Mouse (Mus musculus) midbrain, embryonic 12.5 days (tissue): Measurements from ENCODE around the gene Tdrd6. TPM values are rescaled to one million over a fixed set of nuclear protein-coding genes. Genes with fewer than 3 reads are reported as not detected.

Experiments
- ATAC-seq: fragments of 200-750 bp; cut with Nextera tagmentation; 2 replicates; pipeline ENCODE4 v1.8.0; 2017; ENCODE audit warnings: low read depth, moderate TSS enrichment, moderate library complexity; ENCODE audit not compliant: low FRiP score
- H3K27ac ChIP-seq: fragments of 300-500 bp; sonication (generic); replicated peaks from 2 replicates; pipeline ENCODE4 v1.5.1; 2016; ENCODE audit warnings: mild to moderate bottlenecking
- H3K27me3 ChIP-seq: fragments of 300-500 bp; sonication (generic); 2 replicates; pipeline ENCODE4 v1.6.1; 2016; ENCODE audit warnings: mild to moderate bottlenecking
- H3K36me3 ChIP-seq: fragments of 300-500 bp; sonication (generic); 2 replicates; pipeline ENCODE4 v1.6.1; 2016
- H3K4me1 ChIP-seq: fragments of 300-500 bp; sonication (generic); 2 replicates; pipeline ENCODE4 v1.6.1; 2016
- H3K4me2 ChIP-seq: fragments of 300-500 bp; sonication (generic); replicated peaks from 2 replicates; pipeline ENCODE4 v1.6.1; 2016; ENCODE audit warnings: mild to moderate bottlenecking, moderate library complexity
- H3K4me3 ChIP-seq: fragments of 300-500 bp; sonication (generic); 2 replicates; pipeline ENCODE4 v1.5.1; 2016; ENCODE audit warnings: mild to moderate bottlenecking
- H3K9ac ChIP-seq: fragments of 300-500 bp; sonication (generic); replicated peaks from 2 replicates; pipeline ENCODE4 v1.6.1; 2016; ENCODE audit warnings: mild to moderate bottlenecking, moderate library complexity
- H3K9me3 ChIP-seq: fragments of 300-500 bp; sonication (generic); 2 replicates; pipeline ENCODE4 v1.6.1; 2016; ENCODE audit warnings: mild to moderate bottlenecking
- WGBS: fragments of 180-500 bp; shearing (Covaris S2); methylation state at CpG from one replicate; pipeline ENCODE4 v1.1.7; 2016; 5-methylcytosine and 5-hydroxymethylcytosine counted together
- polyA plus RNA-seq: library from polyadenylated mRNA; unstranded; fragments of >200 nt; fragmentation: Nextera tagmentation; extraction: Ambion mirVana; gene quantifications from 2 replicates; pipeline ENCODE4 v1.2.1, GENCODE M21; 2016

Gene Tdrd6
- polyA plus RNA-seq, 1 experiment from 2014 or later = not detected

GRCm38 (mm10) chr17:43606704-43607103, 23.4 kb downstream of the Tdrd6 start:
- Histone ChIP-seq H3K4me3 (no peak overlapping the region), H3K27ac (no peak overlapping the region), H3K36me3 (no peaks in the 10 kb centered on the region), H3K9me3 (no peaks in the 10 kb centered on the region), H3K9ac (no peak overlapping the region), H3K4me2 (no peak overlapping the region), H3K4me1 (no peaks in the 10 kb centered on the region), H3K27me3 (no peaks in the 10 kb centered on the region)
- 12% methylated on average over 3 of the region's 3 CpGs for WGBS
- peak; percentile 60; the same call in 1 of the 2 replicates for ATAC-seq

DNA sequence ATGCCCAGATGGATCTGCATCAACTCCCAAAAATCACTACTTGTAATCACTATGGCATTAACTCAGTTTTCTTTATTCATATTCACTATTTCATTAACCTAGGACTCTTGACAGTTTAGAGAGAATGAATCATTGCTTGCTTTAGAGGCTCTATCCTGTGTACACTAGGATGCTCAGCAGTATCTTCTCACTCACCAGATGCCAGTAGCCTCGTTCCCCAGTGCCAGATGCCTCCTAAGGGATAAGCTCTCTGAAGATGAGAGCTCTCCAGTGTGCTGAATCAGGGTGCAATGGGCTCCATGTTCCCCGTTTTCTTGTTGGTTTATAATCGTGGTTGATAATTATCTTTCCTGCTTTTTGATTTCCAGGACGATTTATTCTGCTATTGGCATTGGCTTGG, 31.4 kb downstream of the Tdrd6 start:
- Histone ChIP-seq H3K36me3 (no peaks in the 10 kb centered on the region), H3K9me3 (no peaks in the 10 kb centered on the region), H3K27me3 (no peaks in the 10 kb centered on the region), H3K4me3 (no peak overlapping the region), H3K4me1 (no peaks in the 10 kb centered on the region), H3K27ac (no peak overlapping the region), H3K9ac (no peak overlapping the region), H3K4me2 (no peak overlapping the region)
- ATAC-seq = no peak
- WGBS = 73% methylated on average over 4 of the region's 4 CpGs

- no peak for ATAC-seq
Measured at GRCm38 (mm10) chr17:43597742-43598141, 32.4 kb downstream of the Tdrd6 start.

DNA sequence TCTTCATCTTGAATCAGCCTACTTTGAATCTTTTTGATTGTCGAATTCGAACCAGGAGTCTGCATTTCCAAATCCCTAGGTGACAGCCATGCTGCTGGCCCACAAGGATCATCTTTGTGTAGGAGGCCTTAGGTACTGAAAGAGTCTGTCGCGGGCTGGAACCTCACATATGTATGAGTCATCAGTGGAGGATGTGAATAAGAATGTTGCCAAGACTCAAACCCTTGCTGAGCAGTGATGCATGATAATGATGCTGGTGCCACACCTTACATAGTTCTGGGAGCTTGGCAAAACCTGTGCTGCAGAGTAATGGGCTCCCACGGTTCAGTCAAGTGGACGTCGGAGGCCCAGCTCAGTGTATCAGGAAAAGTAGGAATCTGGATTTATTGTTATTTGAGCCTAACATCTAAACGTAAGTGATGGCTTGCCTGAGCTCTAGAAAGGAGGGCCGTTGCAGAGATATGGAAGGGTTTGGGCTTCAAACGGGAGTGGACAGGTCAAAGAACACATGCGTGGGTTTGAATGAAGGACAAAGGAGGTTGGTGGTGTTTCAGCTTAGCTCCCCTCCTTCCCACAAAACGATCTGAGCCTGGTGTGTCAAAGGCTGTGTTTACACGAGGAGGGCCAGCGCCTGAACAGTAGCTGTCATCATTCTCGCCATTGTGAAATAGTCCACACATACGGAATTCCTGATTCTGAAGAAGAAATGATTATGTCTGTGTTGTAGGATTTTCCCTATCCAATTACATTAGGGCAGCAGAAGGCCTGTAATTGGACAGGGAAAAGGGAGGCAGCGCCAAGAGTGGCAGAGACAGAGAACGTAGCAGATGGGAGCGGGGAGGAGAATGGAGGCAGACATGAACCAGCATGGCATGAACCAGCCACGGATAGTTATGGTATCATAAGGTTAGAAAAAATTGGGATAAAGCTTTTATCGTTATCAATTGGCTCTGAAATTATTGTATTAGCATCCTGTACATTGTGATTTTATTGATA, 37.5 kb downstream of the Tdrd6 start:
- no peak for ATAC-seq
- Histone ChIP-seq H3K4me1 (no peaks in the 10 kb centered on the region), H3K9ac (no peak overlapping the region), H3K9me3 (no peaks in the 10 kb centered on the region), H3K4me3 (no peak overlapping the region), H3K27ac (no peak overlapping the region), H3K4me2 (no peak overlapping the region), H3K36me3 (no peaks in the 10 kb centered on the region), H3K27me3 (no peaks in the 10 kb centered on the region)
- WGBS = 90% methylated on average over 21 of the region's 21 CpGs

More at GRCm38 (mm10) chr17:43597742-43598141, 32.4 kb downstream of the Tdrd6 start:
- Histone ChIP-seq H3K27me3 (no peaks in the 10 kb centered on the region), H3K4me3 (no peak overlapping the region), H3K4me2 (no peak overlapping the region), H3K27ac (no peak overlapping the region), H3K4me1 (no peaks in the 10 kb centered on the region), H3K9me3 (no peaks in the 10 kb centered on the region), H3K36me3 (no peaks in the 10 kb centered on the region), H3K9ac (no peak overlapping the region)
- WGBS = 96% methylated on average over 2 of the region's 2 CpGs

GRCm38 (mm10) chr17:43590531-43590930, 39.6 kb downstream of the Tdrd6 start:
- ATAC-seq = no peak
- 81% methylated on average over 5 of the region's 5 CpGs for WGBS
- no peaks in the 10 kb centered on the region for H3K27me3 ChIP-seq
- H3K9ac ChIP-seq = no peak overlapping the region
- no peak overlapping the region for H3K27ac ChIP-seq
- no peaks in the 10 kb centered on the region for H3K4me1 ChIP-seq
- no peak overlapping the region for H3K4me3 ChIP-seq
- no peak overlapping the region for H3K4me2 ChIP-seq
- no peaks in the 10 kb centered on the region for H3K36me3 ChIP-seq
- no peaks in the 10 kb centered on the region for H3K9me3 ChIP-seq

DNA sequence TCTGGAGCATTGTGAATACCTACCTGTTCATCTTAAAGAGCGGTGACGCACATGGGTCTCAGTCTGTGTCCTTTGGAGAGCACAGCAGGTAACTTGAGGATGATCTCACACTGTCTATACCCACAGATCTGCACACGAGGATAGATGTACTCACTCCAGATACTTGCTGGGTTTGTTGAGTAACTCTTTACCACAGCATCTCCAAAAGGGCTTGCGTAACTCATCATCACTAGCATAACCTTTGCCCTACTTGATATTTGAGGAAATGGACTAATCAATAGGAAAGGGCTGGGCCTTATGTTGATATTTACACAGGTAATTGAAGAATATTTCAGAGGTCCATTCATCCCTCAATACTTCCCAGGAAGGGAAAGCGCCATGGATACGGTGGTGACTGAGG, 40.3 kb downstream of the Tdrd6 start:
- H3K36me3 ChIP-seq = no peaks in the 10 kb centered on the region
- H3K4me1 ChIP-seq = no peaks in the 10 kb centered on the region
- ATAC-seq = no peak
- H3K27ac ChIP-seq = no peak overlapping the region
- no peaks in the 10 kb centered on the region for H3K9me3 ChIP-seq
- no peak overlapping the region for H3K4me3 ChIP-seq
- no peak overlapping the region for H3K4me2 ChIP-seq
- no peaks in the 10 kb centered on the region for H3K27me3 ChIP-seq
- H3K9ac ChIP-seq = no peak overlapping the region
- 89% methylated on average over 6 of the region's 6 CpGs for WGBS

GRCm38 (mm10) chr17:43587278-43587677, 42.8 kb downstream of the Tdrd6 start:
- H3K4me3 ChIP-seq = no peak overlapping the region
- no peaks in the 10 kb centered on the region for H3K27me3 ChIP-seq
- H3K27ac ChIP-seq = no peak overlapping the region
- no peaks in the 10 kb centered on the region for H3K4me1 ChIP-seq
- no peaks in the 10 kb centered on the region for H3K9me3 ChIP-seq
- no peak overlapping the region for H3K9ac ChIP-seq
- WGBS = 76% methylated on average over 2 of the region's 2 CpGs
- no peaks in the 10 kb centered on the region for H3K36me3 ChIP-seq
- H3K4me2 ChIP-seq = no peak overlapping the region
- ATAC-seq = no peak

- H3K9me3 ChIP-seq = no peaks in the 10 kb centered on the region
- no peak overlapping the region for H3K4me2 ChIP-seq
- H3K27me3 ChIP-seq = no peaks in the 10 kb centered on the region
- no peak overlapping the region for H3K27ac ChIP-seq
- ATAC-seq = no peak
- H3K36me3 ChIP-seq = no peaks in the 10 kb centered on the region
- WGBS = 89% methylated on average over 7 of the region's 7 CpGs
- no peak overlapping the region for H3K4me3 ChIP-seq
- peaks cover 10% of the 10 kb centered on the region for H3K4me1 ChIP-seq
- no peak overlapping the region for H3K9ac ChIP-seq
Measured at GRCm38 (mm10) chr17:43584771-43585170, 45.3 kb downstream of the Tdrd6 start.

GRCm38 (mm10) chr17:43581012-43581467, 49.1 kb downstream of the Tdrd6 start:
- Histone ChIP-seq H3K36me3 (no peaks in the 10 kb centered on the region), H3K4me1 (peaks cover 10% of the 10 kb centered on the region), H3K27me3 (no peaks in the 10 kb centered on the region), H3K9me3 (no peaks in the 10 kb centered on the region), H3K9ac (no peak overlapping the region), H3K27ac (peak overlapping the region; percentile 40), H3K4me3 (no peak overlapping the region), H3K4me2 (peak overlapping the region; percentile 2; the same call in 1 of the 2 replicates)
- WGBS = 27% methylated on average over 8 of the region's 8 CpGs
- peak; percentile 49; the same call in 1 of the 2 replicates for ATAC-seq

GRCm38 (mm10) chr17:43580456-43580855, 49.6 kb downstream of the Tdrd6 start:
- Histone ChIP-seq H3K27ac (peak overlapping the region; percentile 40; the same call in 1 of the 2 replicates), H3K27me3 (no peaks in the 10 kb centered on the region), H3K9me3 (no peaks in the 10 kb centered on the region), H3K4me1 (peaks cover 10% of the 10 kb centered on the region), H3K4me2 (peak overlapping the region; percentile 2; the same call in 1 of the 2 replicates), H3K9ac (no peak overlapping the region), H3K4me3 (no peak overlapping the region), H3K36me3 (no peaks in the 10 kb centered on the region)
- ATAC-seq = no peak
- 20% methylated on average over 3 of the region's 3 CpGs for WGBS

GRCm38 (mm10) chr17:43573624-43574073, 56.5 kb downstream of the Tdrd6 start:
- Histone ChIP-seq H3K27ac (no peak overlapping the region), H3K9me3 (no peaks in the 10 kb centered on the region), H3K4me1 (peaks cover 7% of the 10 kb centered on the region; the same call in 1 of the 2 replicates), H3K4me3 (no peak overlapping the region), H3K36me3 (no peaks in the 10 kb centered on the region), H3K4me2 (no peak overlapping the region), H3K9ac (no peak overlapping the region), H3K27me3 (peaks cover 2% of the 10 kb centered on the region; the same call in 1 of the 2 replicates)
- WGBS = 13% methylated on average over 3 of the region's 3 CpGs
- ATAC-seq = peak; percentile 19; the same call in 1 of the 2 replicates

DNA sequence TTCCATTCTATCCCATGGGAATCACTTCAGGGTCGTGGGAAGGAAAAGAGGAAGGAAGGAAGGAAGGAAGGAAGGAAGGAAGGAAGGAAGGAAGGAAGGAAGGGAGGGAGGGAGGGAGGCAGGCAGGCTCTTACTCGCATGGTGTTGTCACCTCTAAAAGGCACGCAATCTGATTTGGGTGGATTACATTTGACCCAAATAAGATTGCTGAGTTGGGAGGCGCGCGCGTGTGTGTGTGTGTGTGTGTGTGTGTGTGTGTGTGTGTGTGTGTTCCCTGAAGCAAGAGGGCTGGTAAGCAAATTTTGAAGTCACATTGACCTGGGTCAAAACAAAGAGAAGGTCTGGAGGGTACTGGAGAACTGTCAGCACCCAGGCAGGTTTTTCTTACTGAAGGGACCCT, 60.8 kb downstream of the Tdrd6 start:
- Histone ChIP-seq H3K27ac (no peak overlapping the region), H3K4me3 (no peak overlapping the region), H3K27me3 (peaks cover 4% of the 10 kb centered on the region; the same call in 1 of the 2 replicates), H3K4me2 (no peak overlapping the region), H3K9me3 (no peaks in the 10 kb centered on the region), H3K4me1 (peaks cover 11% of the 10 kb centered on the region; the same call in 1 of the 2 replicates), H3K36me3 (no peaks in the 10 kb centered on the region), H3K9ac (no peak overlapping the region)
- no peak for ATAC-seq
- WGBS = 66% methylated on average over 7 of the region's 7 CpGs
